Mouse (Mus musculus): ENCODE measurements around the gene Zbtb5.
A peak's percentile ranks its signal among the peaks of the same experiment; 100 is the strongest.
"Not testable (repeated sequence)": the region's sequence is repeated elsewhere in the genome, so short reads cannot be mapped to it uniquely, and the experiment has no call there.

Gene Zbtb5

GRCm38 (mm10) chr4:45012105-45012975 is at the start of gene Zbtb5:
TSS of gene Zbtb5 (minus strand) at chr4:45012412.
- DNase-seq = peak; percentile 99

- DNase-seq = peak; percentile 62 to 72
These were observed 43.2 kb upstream of the Zbtb5 start for GRCm38 (mm10) chr4:45055451-45055850.

DNA sequence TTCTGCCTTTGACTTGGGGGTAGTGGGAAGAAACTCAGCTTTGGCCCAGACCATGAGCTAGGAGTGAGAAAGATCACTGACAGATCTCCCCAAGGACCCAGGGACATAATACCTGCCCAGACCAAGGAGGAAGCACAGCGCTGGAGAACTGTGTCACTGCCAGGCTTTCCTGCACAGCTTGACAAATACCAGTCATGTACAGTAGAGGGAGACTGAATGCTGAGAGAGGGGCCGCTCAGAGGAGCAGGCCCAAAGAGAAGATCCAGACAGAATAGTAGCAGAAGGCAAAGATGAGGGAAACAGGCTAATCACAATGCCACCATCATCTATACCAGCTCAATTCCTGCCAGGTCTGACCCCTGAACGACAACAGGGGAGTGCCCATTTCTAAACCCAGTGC is 42.6 kb upstream of the Zbtb5 start:
- peak; percentile 54 to 58 for DNase-seq

GRCm38 (mm10) chr4:45047956-45048355 is 35.7 kb upstream of the Zbtb5 start:
- peak; percentile 20 to 22 for DNase-seq

- DNase-seq = peak; percentile 26 to 34
These were observed 35.2 kb upstream of the Zbtb5 start for GRCm38 (mm10) chr4:45047286-45047887.

- DNase-seq = no peak
These were observed 34.5 kb upstream of the Zbtb5 start for GRCm38 (mm10) chr4:45046679-45047078.

- no peak for DNase-seq
These were observed 28.6 kb upstream of the Zbtb5 start for GRCm38 (mm10) chr4:45040795-45041194.

DNA sequence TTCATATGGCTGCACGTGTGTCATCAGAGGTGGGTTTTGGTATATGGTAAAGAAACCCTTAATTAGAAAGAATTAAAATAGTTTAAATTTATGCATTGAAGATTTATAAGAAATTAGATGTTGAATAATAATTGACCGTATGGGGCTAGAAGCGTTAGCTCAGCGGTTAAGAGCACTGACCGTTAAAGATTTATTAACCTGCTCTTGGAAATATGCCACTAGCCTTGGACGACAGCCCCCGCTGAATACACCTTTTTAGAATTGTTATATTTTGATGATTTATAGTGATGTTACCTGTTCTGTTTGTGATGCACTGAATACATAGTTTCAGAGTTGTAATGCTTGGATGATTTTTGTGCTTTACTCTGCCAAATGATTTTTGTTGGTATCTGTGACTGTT is 27.3 kb upstream of the Zbtb5 start:
- not testable (repeated sequence) for DNase-seq

DNA sequence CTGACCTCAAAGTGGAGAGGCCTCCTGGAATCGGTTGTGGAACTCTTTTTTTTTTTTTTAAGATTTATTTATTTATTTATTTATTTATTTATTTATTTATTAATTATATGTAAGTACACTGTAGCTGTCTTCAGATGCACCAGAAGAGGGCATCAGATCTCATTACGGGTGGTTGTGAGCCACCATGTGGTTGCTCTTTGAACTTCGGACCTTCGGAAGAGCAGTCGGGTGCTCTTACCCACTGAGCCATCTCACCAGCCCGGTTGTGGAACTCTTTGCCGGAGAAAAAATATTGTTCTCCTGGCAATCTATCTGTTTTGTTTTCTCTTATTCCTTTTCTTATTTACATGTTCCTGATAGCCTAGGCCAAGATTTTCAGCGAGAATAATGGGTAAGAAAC is 26.7 kb upstream of the Zbtb5 start:
- not testable (repeated sequence) for DNase-seq

GRCm38 (mm10) chr4:45037455-45038410 is 25.5 kb upstream of the Zbtb5 start:
- no peak for DNase-seq

DNA sequence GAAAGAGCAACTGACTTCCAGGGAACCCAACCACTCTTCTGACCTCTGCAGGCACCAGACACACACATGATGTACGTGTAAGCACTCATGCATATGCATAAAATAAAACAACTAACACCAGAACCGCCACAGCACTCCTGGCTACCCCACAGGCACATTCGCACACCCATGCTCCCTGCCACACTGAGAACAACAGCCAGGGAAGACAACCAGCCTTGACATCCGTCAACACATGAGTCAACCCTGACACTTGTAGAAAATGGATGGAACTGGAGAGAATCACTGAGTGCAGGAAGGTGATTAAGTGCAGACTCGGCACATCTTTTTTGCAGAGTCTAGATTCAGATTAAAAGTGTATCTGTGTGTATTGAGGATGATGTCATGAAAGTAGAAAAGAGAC is 24.4 kb upstream of the Zbtb5 start:
- no peak for DNase-seq

GRCm38 (mm10) chr4:45036048-45036447 is 23.8 kb upstream of the Zbtb5 start:
- no peak for DNase-seq

- DNase-seq = no peak
These were observed 22.7 kb upstream of the Zbtb5 start for GRCm38 (mm10) chr4:45034693-45035628.

- no peak for DNase-seq
These were observed 20.4 kb upstream of the Zbtb5 start for GRCm38 (mm10) chr4:45032586-45032985.

DNA sequence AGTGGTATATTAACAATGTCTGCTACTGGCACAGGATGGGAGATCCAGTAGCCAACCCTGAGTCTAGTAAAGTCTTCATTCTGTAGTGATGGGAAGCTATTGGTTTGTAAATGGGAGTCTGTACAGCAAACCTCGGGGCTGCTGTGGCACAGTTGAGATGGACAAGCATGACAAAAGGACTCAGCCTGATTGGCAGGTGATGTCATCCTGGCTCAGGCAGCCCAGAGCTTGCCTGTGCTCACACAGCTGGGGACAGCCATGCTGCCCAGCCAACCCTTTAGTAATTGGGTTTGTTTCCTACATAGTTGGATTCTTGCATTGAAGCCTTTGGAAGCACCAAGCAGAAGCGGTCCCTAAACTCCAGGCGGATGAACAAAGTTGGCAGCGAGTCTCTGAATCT is 14.2 kb upstream of the Zbtb5 start:
- DNase-seq = no peak

GRCm38 (mm10) chr4:45019009-45019408 is 6.8 kb upstream of the Zbtb5 start:
- peak in 1 of 2 experiments; percentile 23 for DNase-seq

DNA sequence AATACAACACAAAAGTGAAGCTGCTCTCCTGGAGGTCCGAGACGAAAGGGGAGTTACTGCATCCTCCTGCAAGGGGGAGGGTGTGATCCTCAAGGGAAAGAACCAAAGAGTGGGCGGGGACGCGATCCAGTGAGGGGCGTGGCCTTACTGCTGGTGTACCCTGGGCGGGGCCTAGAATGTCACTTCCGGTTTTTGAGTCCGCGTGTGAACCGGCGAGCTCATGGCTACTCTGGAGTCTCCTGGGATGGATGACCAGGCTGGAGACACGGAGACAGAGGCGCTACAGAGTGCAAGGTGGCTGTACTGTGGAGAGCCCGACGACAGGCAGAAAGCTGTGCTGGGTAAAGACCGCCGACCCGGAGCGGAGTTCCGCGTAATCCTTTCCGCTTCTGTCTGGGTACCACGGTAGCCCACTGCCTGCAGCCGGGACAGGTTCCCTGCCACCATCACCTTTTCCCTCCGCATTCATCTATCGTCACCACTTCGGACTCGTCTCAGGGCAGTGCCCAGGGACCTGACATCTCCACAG is 6.3 kb upstream of the Zbtb5 start, which contains the start of gene Polr1e:
TSS of gene Polr1e (plus strand) at position 132 of the 529 bp plus-strand sequence.
- DNase-seq = peak; percentile 84 to 86

DNA sequence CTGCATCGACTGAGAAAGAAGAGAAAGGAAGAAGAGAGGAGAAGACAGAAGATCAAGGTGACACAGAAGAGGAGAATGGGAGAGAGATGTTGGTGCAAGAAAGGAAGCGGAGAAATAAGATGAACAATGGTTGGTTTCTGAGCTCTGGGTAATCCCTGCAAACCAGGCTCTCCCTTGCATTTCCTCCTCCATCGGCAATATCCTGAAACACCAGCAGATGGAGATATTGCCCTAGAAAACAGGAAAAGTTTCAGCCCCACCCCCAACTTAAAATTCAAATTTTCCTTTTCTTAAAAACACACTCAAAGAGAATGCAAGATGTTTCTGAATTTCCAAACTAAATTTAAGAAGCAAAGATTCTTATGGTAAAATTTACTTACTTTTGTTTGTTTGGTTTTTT is 3.4 kb upstream of the Zbtb5 start:
- DNase-seq = peak; percentile 78 to 80

- DNase-seq = no peak
These were observed 1.3 kb upstream of the Zbtb5 start for GRCm38 (mm10) chr4:45013537-45013936.

GRCm38 (mm10) chr4:45013031-45013431 is 819 bp upstream of the Zbtb5 start:
- DNase-seq = no peak

DNA sequence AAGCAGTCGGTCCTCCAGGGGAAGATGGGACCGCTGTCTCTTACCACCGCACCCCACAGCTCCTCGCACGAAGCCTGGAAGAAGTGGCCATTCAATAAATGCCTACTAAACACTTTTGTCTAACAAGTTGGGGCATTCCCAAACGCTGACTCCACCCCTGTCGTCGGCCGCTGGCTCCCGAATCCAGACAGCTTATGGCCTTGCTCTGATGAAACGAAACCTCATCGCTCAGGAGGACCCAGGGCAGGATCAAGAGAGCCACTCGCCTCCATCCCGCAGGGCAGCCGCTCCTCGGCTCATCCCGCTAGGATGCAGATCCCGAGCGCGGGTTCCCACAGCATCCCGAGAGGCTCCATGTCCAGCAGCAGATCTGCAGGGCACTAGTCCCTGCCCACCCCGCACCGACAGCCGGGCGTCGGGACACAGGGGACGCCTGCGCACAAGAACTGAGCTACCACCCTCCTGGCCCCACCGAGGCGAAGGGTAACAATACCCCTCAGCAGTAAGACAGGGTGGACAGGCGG is 569 bp downstream of the Zbtb5 start:
- DNase-seq = no peak

Measured in cerebellum, postnatal 14 days (tissue).